Comparison of ENCODE assay signal across 16 mouse cellular contexts in genomic region chr1:52117777-52118176, GRCm38 (mm10).
"Had no signal": no experiment of that assay in that cellular context is flagged by ENCODE, and none has a peak within 500 bp of the region (broad histone marks: within the 10 kb centered on the region; RNA-seq: fewer than 3 reads in every experiment).

No protein-coding gene starts in this region.

- H3K4me3 ChIP-seq: neural tube, embryonic 15.5 days; stomach, embryonic 15.5 days had no signal

- H3K27ac ChIP-seq: neural tube, embryonic 13.5 days; neural tube, embryonic 15.5 days; stomach, embryonic 15.5 days; stomach, postnatal 0 days had no signal

- H3K36me3 ChIP-seq: neural tube, embryonic 13.5 days; neural tube, embryonic 15.5 days; stomach, embryonic 15.5 days had no signal

- H3K9me3 ChIP-seq: neural tube, embryonic 13.5 days; neural tube, embryonic 15.5 days; stomach, embryonic 15.5 days had no signal

- H3K27me3 ChIP-seq: neural tube, embryonic 13.5 days; stomach, embryonic 15.5 days had no signal

- DNase-seq: retina, postnatal 1 day; right cerebral cortex, adult 18-20 months; right cerebral cortex, postnatal 14 days; right cerebral cortex, postnatal 25 days; right cerebral cortex, postnatal 4 days; spleen, adult 18-20 months; thymus, adult 18-20 months; thymus, adult 2 months; thymus, postnatal 14 days; thymus, postnatal 25 days; thymus, postnatal 36 days; thymus, postnatal 4 days had no signal

- H3K9ac ChIP-seq: neural tube, embryonic 13.5 days; neural tube, embryonic 15.5 days; stomach, embryonic 15.5 days had no signal
